Mouse (Mus musculus): ENCODE measurements around the gene Ly6g6e. TPM values are rescaled to one million over a fixed set of nuclear protein-coding genes. Genes with fewer than 3 reads are reported as not detected.

Gene Ly6g6e
- polyA plus RNA-seq, 2 experiments = 0.08 TPM; not detected in 1

DNA sequence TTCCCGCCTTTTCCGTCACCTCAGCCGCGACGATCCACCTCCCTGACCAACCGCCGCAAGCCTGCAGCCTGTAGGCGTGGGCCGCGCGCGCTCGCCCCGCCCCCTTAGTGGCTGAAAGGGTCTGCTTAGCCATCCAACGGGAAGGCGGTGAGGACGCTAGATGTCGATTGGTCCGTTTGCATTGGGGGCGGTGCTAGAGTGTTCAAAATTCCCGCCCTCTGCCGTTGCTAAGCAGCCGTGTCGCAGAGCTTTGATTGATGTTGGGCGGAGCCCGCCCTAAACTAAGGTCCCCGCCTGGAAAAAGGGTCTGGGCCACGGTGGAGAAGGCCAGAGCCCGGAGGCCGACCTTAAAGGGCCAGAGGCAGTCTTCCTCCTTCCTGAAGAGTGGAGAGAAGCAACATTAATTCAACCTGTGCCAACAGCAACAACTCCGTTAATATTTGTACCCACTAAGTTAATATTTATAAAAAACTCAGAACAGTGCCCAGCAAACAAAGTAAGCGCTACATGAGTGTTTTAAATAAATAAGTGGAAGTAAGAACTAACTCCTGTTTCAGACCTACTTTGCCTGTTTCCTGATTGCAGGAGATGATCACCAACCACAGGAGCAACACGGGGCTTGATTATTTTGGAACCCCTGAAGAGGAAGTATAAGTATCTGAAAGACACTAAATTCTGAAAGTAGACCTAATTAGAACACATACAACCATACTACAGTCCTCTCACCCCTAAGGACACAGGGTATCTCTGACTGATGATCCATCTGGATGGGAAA is 29.8 kb upstream of the Ly6g6e start, which contains the start of gene Msh5:
Msh5 (minus strand) TSS at position 65 of the 775 bp plus-strand sequence.
- peak; percentile 88 for ATAC-seq (ENCODE audit: insufficient read depth)
- H3K9ac ChIP-seq (replicated peaks) = peak within 1 kb of the TSS; percentile 94
- TF ChIP-seq EP300 (IDR thresholded peaks at IDR 0.05; ENCODE audit: low read depth) = no peak
- 0 out of 2 replicates have a peak, but pooled peaks have one; percentile 3 for TF ChIP-seq CTCF (IDR thresholded peaks at IDR 0.05; ENCODE audit: low read depth)
- H3K9me3 ChIP-seq (ENCODE audit: control insufficient read depth, low read length) = no peaks in the 10 kb centered on the region
- H3K27me3 ChIP-seq (ENCODE audit: control insufficient read depth, insufficient read depth, low read length) = no peaks in the 10 kb centered on the region
- H3K4me2 ChIP-seq (ENCODE audit: low read depth) = peak within 1 kb of the TSS; percentile 98
- H3K36me3 ChIP-seq (replicated peaks; ENCODE audit: control insufficient read depth, insufficient read depth, low read depth) = no peaks in the 10 kb centered on the region
- H3K27ac ChIP-seq = peak within 1 kb of the TSS; percentile 81
- peak within 1 kb of the TSS; percentile 68 to 70 for H3K4me3 ChIP-seq (ENCODE audit: insufficient read depth in 1 of 2, low read depth in 2 of 2, low read length in 2 of 2)
- DNase-seq (ENCODE audit: low read depth in 3 of 3, low spot score in 3 of 3) = peak; percentile 96 to 97 (median 97)
- WGBS (ENCODE audit: insufficient replicate concordance) = 1% methylated on average over 33 of the region's 33 CpGs
- peaks cover 58 to 61% of the 10 kb centered on the region in 2 experiments for H3K4me1 ChIP-seq (replicated peaks; ENCODE audit: control insufficient read depth in 2 of 2, insufficient read depth in 2 of 2, low read length in 1 of 2)

- DNase-seq (ENCODE audit: low read depth in 3 of 3, low spot score in 3 of 3) (peak in 2 of 3 experiments; percentile 51 to 64), ATAC-seq (ENCODE audit: insufficient read depth) (no peak)
- Histone ChIP-seq H3K36me3 (replicated peaks; ENCODE audit: control insufficient read depth, insufficient read depth, low read depth) (peaks cover 7% of the 10 kb centered on the region), H3K4me1 (replicated peaks; ENCODE audit: control insufficient read depth in 2 of 2, insufficient read depth in 2 of 2, low read length in 1 of 2) (peaks cover 63 to 65% of the 10 kb centered on the region in 2 experiments), H3K9ac (replicated peaks) (peak overlapping the region; percentile 57), H3K27ac (peak overlapping the region; percentile 81), H3K4me3 (ENCODE audit: insufficient read depth in 1 of 2, low read depth in 2 of 2, low read length in 2 of 2) (peak overlapping the region; percentile 34 to 38; a peak in 3 of 4 replicates), H3K4me2 (ENCODE audit: low read depth) (peak overlapping the region; percentile 98), H3K27me3 (ENCODE audit: control insufficient read depth, insufficient read depth, low read length) (no peaks in the 10 kb centered on the region), H3K9me3 (ENCODE audit: control insufficient read depth, low read length) (no peaks in the 10 kb centered on the region)
- peak; percentile 14; the same call in 1 of the 2 replicates for TF ChIP-seq EP300 (IDR thresholded peaks at IDR 0.05; ENCODE audit: low read depth)
- no peak for TF ChIP-seq CTCF (IDR thresholded peaks at IDR 0.05; ENCODE audit: low read depth)
- WGBS (ENCODE audit: insufficient replicate concordance) = 9% methylated on average over 1 of the region's 1 CpGs
These were observed 29.0 kb upstream of the Ly6g6e start for GRCm38 (mm10) chr17:35047688-35048087.

DNA sequence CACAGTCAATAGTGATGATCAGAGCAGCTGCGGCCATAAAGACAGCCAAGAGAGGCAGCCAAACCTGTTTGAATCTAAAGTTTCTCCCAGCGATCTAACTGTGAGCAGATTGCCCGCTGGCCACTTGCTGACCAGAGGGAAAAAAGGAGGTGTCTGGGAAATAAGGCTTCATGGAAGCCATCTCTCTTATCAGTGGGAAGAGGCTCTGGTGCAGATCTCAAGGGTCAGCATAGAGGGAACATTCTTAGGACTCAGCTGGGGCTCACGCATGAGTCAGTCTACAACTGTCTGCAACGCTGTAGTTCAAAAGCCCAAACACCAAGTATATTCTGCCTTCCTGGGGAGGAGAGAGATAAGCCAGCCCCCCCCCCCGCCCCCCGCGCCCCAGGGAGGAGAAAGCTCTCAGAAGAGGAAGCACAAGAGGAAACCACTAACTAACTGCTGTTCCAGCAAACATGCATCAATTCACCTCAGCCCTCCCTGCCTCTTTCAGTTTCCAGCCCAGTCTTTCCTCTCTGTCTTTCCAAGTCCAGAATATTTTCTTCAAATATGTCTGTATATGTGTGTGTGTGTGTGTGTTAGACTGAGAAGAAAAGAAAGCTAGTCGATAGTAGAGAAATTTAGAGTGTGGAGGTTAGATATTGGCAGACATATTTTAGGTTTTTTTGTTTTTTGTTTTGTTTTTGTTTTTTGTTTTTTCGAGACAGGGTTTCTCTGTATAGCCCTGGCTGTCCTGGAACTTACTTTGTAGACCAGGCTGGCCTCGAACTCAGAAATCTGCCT is 28.4 kb upstream of the Ly6g6e start:
- ATAC-seq (ENCODE audit: insufficient read depth) (no peak), DNase-seq (ENCODE audit: low read depth in 3 of 3, low spot score in 3 of 3) (no peak)
- Histone ChIP-seq H3K9ac (replicated peaks) (peak overlapping the region; percentile 57), H3K9me3 (ENCODE audit: control insufficient read depth, low read length) (no peaks in the 10 kb centered on the region), H3K4me1 (replicated peaks; ENCODE audit: control insufficient read depth in 2 of 2, insufficient read depth in 2 of 2, low read length in 1 of 2) (peaks cover 63 to 65% of the 10 kb centered on the region in 2 experiments), H3K27ac (peak overlapping the region; percentile 81), H3K4me3 (ENCODE audit: insufficient read depth in 1 of 2, low read depth in 2 of 2, low read length in 2 of 2) (peak overlapping the region; percentile 34 to 38), H3K36me3 (replicated peaks; ENCODE audit: control insufficient read depth, insufficient read depth, low read depth) (peaks cover 14% of the 10 kb centered on the region), H3K4me2 (ENCODE audit: low read depth) (peak overlapping the region; percentile 98), H3K27me3 (ENCODE audit: control insufficient read depth, insufficient read depth, low read length) (no peaks in the 10 kb centered on the region)
- 3% methylated on average over 11 of the region's 11 CpGs for WGBS (ENCODE audit: insufficient replicate concordance)
- TF ChIP-seq CTCF (IDR thresholded peaks at IDR 0.05; ENCODE audit: low read depth) (no peak), EP300 (IDR thresholded peaks at IDR 0.05; ENCODE audit: low read depth) (no peak)

DNA sequence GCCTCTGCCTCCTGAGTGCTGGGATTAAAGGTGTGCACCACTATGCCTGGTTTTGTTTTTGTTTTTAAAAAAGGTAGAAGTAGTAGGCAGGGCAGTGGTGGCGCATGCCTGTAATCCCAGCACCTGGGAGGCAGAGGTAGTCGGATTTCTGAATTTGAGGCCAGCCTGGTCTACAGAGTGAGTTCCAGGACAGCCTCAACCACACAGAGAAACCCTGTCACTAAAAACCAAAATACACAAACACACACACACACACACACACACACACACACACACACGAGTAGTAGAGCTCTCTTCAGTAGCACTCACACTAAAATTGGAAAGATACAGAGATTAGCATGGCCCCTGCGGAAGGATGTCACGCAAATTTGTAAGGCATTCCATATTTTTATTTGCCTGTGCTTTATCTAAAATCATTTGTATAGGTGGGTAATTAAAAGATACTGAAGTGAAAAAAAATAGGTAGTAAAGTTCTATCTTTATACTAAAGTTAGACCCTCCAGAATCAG is 27.7 kb upstream of the Ly6g6e start:
- Histone ChIP-seq H3K4me2 (ENCODE audit: low read depth) (peak overlapping the region; percentile 98), H3K36me3 (replicated peaks; ENCODE audit: control insufficient read depth, insufficient read depth, low read depth) (peaks cover 20% of the 10 kb centered on the region), H3K4me3 (ENCODE audit: insufficient read depth in 1 of 2, low read depth in 2 of 2, low read length in 2 of 2) (peak overlapping the region in 1 of 2 experiments; percentile 81; a peak in 1 of 4 replicates), H3K9me3 (ENCODE audit: control insufficient read depth, low read length) (no peaks in the 10 kb centered on the region), H3K27ac (peak overlapping the region; percentile 81), H3K4me1 (replicated peaks; ENCODE audit: control insufficient read depth in 2 of 2, insufficient read depth in 2 of 2, low read length in 1 of 2) (peaks cover 57 to 59% of the 10 kb centered on the region in 2 experiments), H3K9ac (replicated peaks) (no peak overlapping the region; the same call in 1 of the 2 replicates), H3K27me3 (ENCODE audit: control insufficient read depth, insufficient read depth, low read length) (no peaks in the 10 kb centered on the region)
- no peak for TF ChIP-seq CTCF (IDR thresholded peaks at IDR 0.05; ENCODE audit: low read depth)
- TF ChIP-seq EP300 (IDR thresholded peaks at IDR 0.05; ENCODE audit: low read depth) = no peak
- ATAC-seq (ENCODE audit: insufficient read depth) = no peak
- 32% methylated on average over 5 of the region's 5 CpGs for WGBS (ENCODE audit: insufficient replicate concordance)
- DNase-seq (ENCODE audit: low read depth in 3 of 3, low spot score in 3 of 3) = no peak

Measured in liver, embryonic 14.5 days (tissue).